ENCODE assay signal across 8 mouse cellular contexts in the genomic region with DNA sequence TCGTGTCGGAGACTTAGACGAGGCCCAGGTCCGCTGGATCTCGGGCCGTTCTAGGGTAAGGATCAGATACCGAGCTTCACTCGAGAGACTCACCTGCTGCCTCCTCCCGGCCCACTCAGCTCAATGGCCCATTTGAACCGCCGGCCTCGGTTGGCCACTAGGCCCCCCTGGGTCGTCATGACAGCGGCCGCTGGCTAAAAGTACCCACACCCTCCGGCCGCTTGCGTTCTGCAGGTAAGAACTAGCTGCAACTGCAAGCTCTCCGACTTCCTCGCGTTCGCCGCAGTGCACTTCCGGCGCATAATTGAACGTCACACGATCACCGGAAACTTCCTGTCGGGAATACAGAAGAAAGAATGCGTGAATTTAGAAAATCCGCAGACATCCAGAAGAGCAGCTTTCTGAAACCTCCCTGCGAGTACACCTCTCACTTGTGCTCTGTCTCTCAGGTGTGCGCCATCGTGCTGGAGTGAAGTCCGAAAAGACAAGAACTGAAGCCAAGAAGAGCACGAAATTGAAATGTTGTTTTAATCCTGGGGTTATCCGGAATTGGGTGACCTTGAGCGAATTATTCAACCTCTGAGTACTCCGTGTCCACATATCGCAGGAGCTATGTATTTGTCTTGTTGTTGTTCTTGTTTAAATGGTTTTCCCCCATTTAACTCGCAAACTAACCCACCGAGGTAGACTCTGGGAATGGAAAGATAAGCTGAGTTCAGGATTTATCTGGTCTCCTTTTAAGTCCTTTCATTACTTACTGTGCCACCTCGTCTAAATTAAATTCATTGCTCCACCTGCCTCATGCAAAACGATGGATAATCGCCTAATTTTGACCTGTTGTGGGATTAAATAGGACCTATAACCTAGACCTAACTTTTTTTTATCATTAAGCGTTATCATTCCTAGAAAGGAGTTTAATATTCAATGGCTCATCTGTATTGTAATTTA. TPM values are rescaled to one million over a fixed set of nuclear protein-coding genes. Genes with fewer than 3 reads are reported as not detected.
DNase-seq lines count a peak whose midpoint lies in the region; ATAC-seq and TF ChIP-seq lines count a peak whose summit lies in the region.

A gene (minus strand): TSS at position 302 of the 948 bp plus-strand sequence.

- peak; percentile 95 for ATAC-seq in CD4-positive, CD25-positive, alpha-beta regulatory T cell, adult 4 months
- peak; percentile 58 for ATAC-seq in heart, embryonic 15.5 days (replicated peaks; ENCODE audit: insufficient number of reproducible peaks, insufficient read depth, low FRiP score, low read depth)
- ATAC-seq in liver, embryonic 14.5 days (ENCODE audit: insufficient read depth) = peak; percentile 86
- peak; percentile 86 for ATAC-seq in neural tube, embryonic 11.5 days (ENCODE audit: insufficient read depth, low FRiP score, low TSS enrichment)
- ATAC-seq in stomach, postnatal 0 days (ENCODE audit: low FRiP score, low TSS enrichment) = peak; percentile 91

- peak within 1 kb of the TSS; percentile 88 for H3K27ac ChIP-seq in forebrain, embryonic 10.5 days
- H3K27ac ChIP-seq in heart, embryonic 15.5 days = peak within 1 kb of the TSS; percentile 84
- peak within 1 kb of the TSS; percentile 76 for H3K27ac ChIP-seq in liver, embryonic 14.5 days
- H3K27ac ChIP-seq in neural tube, embryonic 11.5 days (ENCODE audit: low read depth, low read length) = peak within 1 kb of the TSS; percentile 83
- peak within 1 kb of the TSS; percentile 75 for H3K27ac ChIP-seq in stomach, postnatal 0 days (replicated peaks)

- DNase-seq in c-Kit-negative CD71-positive TER-119-positive erythroid progenitor cells, embryonic 14.5 days (ENCODE audit: low read depth, low spot score) = peak; percentile 74
- peak; percentile 92 for DNase-seq in forebrain, embryonic 10.5 days (ENCODE audit: extremely low spot score, low spot score)
- DNase-seq in kidney, postnatal 25 days = peak; percentile 93 to 95
- peak; percentile 79 to 84 (median 81) for DNase-seq in liver, embryonic 14.5 days (ENCODE audit: low read depth in 3 of 3, low spot score in 3 of 3)
- DNase-seq in neural tube, embryonic 11.5 days (ENCODE audit: low spot score) = peak; percentile 91
- peak; percentile 94 for DNase-seq in stomach, postnatal 0 days (ENCODE audit: low spot score)

- H3K9ac ChIP-seq in heart, embryonic 15.5 days = peak within 1 kb of the TSS; percentile 76
- H3K9ac ChIP-seq in liver, embryonic 14.5 days (replicated peaks) = peak within 1 kb of the TSS; percentile 84
- peak within 1 kb of the TSS; percentile 80 for H3K9ac ChIP-seq in neural tube, embryonic 11.5 days (ENCODE audit: low read length)
- peak within 1 kb of the TSS; percentile 83 for H3K9ac ChIP-seq in stomach, postnatal 0 days (ENCODE audit: low read length)

- WGBS in forebrain, embryonic 10.5 days = 2% methylated on average over 46 of the region's 46 CpGs
- whole genome bisulfite sequencing in heart, embryonic 15.5 days = 1% methylated on average over 46 of the region's 46 CpGs
- WGBS in liver, embryonic 14.5 days (ENCODE audit: insufficient replicate concordance) = 1% methylated on average over 46 of the region's 46 CpGs
- WGBS in neural tube, embryonic 11.5 days = 2% methylated on average over 46 of the region's 46 CpGs
- 1% methylated on average over 46 of the region's 46 CpGs for WGBS in stomach, postnatal 0 days

- peak within 1 kb of the TSS; percentile 88 for H3K4me3 ChIP-seq in forebrain, embryonic 10.5 days
- H3K4me3 ChIP-seq in heart, embryonic 15.5 days = peak within 1 kb of the TSS; percentile 83
- peak within 1 kb of the TSS; percentile 76 to 82 for H3K4me3 ChIP-seq in liver, embryonic 14.5 days (ENCODE audit: insufficient read depth in 1 of 2, low read depth in 2 of 2, low read length in 2 of 2)
- peak within 1 kb of the TSS; percentile 89 for H3K4me3 ChIP-seq in neural tube, embryonic 11.5 days (ENCODE audit: low read depth, low read length)
- peak within 1 kb of the TSS; percentile 72 for H3K4me3 ChIP-seq in stomach, postnatal 0 days (ENCODE audit: low read depth, low read length)

- peak within 1 kb of the TSS; percentile 68 for H3K4me2 ChIP-seq in heart, embryonic 15.5 days
- peak within 1 kb of the TSS; percentile 91 for H3K4me2 ChIP-seq in liver, embryonic 14.5 days (ENCODE audit: low read depth)
- H3K4me2 ChIP-seq in neural tube, embryonic 11.5 days (ENCODE audit: low read depth) = peak within 1 kb of the TSS; percentile 83
- H3K4me2 ChIP-seq in stomach, postnatal 0 days (replicated peaks; ENCODE audit: low read depth) = peak within 1 kb of the TSS; percentile 65

- TF ChIP-seq EP300 in liver, embryonic 14.5 days (IDR thresholded peaks at IDR 0.05; ENCODE audit: low read depth) = no peak
- no peak for TF ChIP-seq EP300 in stomach, postnatal 0 days (optimal IDR thresholded peaks at IDR 0.05)

- H3K9me3 ChIP-seq in forebrain, embryonic 10.5 days = no peaks in the 10 kb centered on the region
- H3K9me3 ChIP-seq in heart, embryonic 15.5 days (replicated peaks) = no peaks in the 10 kb centered on the region
- H3K9me3 ChIP-seq in liver, embryonic 14.5 days (ENCODE audit: control insufficient read depth, low read length) = no peaks in the 10 kb centered on the region
- no peaks in the 10 kb centered on the region for H3K9me3 ChIP-seq in neural tube, embryonic 11.5 days (ENCODE audit: control insufficient read depth, low read length)
- H3K9me3 ChIP-seq in stomach, postnatal 0 days (ENCODE audit: control insufficient read depth, low read length) = no peaks in the 10 kb centered on the region

- peaks cover 26% of the 10 kb centered on the region for H3K36me3 ChIP-seq in forebrain, embryonic 10.5 days (replicated peaks)
- peaks cover 17% of the 10 kb centered on the region for H3K36me3 ChIP-seq in heart, embryonic 15.5 days
- H3K36me3 ChIP-seq in liver, embryonic 14.5 days (replicated peaks; ENCODE audit: control insufficient read depth, insufficient read depth, low read depth) = peaks cover 7% of the 10 kb centered on the region
- 0 out of 2 replicates have a peak, but pooled peaks cover 6% of the 10 kb centered on the region for H3K36me3 ChIP-seq in neural tube, embryonic 11.5 days (ENCODE audit: control insufficient read depth, insufficient read depth, low read length)
- H3K36me3 ChIP-seq in stomach, postnatal 0 days (ENCODE audit: control insufficient read depth, insufficient read depth, low read length) = no peaks in the 10 kb centered on the region; the same call in 1 of the 2 replicates

- peaks cover 19% of the 10 kb centered on the region for H3K4me1 ChIP-seq in forebrain, embryonic 10.5 days
- peaks cover 8% of the 10 kb centered on the region for H3K4me1 ChIP-seq in heart, embryonic 15.5 days (replicated peaks)
- peaks cover 2 to 7% of the 10 kb centered on the region in 2 experiments; a peak in 3 of 4 replicates for H3K4me1 ChIP-seq in liver, embryonic 14.5 days (replicated peaks; ENCODE audit: control insufficient read depth in 2 of 2, insufficient read depth in 2 of 2, low read length in 1 of 2)
- H3K4me1 ChIP-seq in neural tube, embryonic 11.5 days (ENCODE audit: control insufficient read depth, insufficient read depth, low read length) = peaks cover 3% of the 10 kb centered on the region; the same call in 1 of the 2 replicates
- no peaks in the 10 kb centered on the region for H3K4me1 ChIP-seq in stomach, postnatal 0 days (replicated peaks; ENCODE audit: control insufficient read depth, insufficient read depth)

- no peak for TF ChIP-seq CTCF in liver, embryonic 14.5 days (IDR thresholded peaks at IDR 0.05; ENCODE audit: low read depth)
- TF ChIP-seq CTCF in stomach, postnatal 0 days (IDR thresholded peaks at IDR 0.05; ENCODE audit: low read depth) = no peak

- H3K27me3 ChIP-seq in forebrain, embryonic 10.5 days (ENCODE audit: poor library complexity, severe bottlenecking) = no peaks in the 10 kb centered on the region
- no peaks in the 10 kb centered on the region for H3K27me3 ChIP-seq in heart, embryonic 15.5 days
- no peaks in the 10 kb centered on the region for H3K27me3 ChIP-seq in liver, embryonic 14.5 days (ENCODE audit: control insufficient read depth, insufficient read depth, low read length)
- no peaks in the 10 kb centered on the region for H3K27me3 ChIP-seq in neural tube, embryonic 11.5 days (ENCODE audit: control insufficient read depth, insufficient read depth, low read length)
- H3K27me3 ChIP-seq in stomach, postnatal 0 days (ENCODE audit: control insufficient read depth, insufficient read depth, low read length) = no peaks in the 10 kb centered on the region

RNA-seq across cellular contexts. Expression of the gene that starts here (rescaled TPM):
- 10 to 100 TPM; 67.0 to 76.1 TPM for polyA plus RNA-seq in CD4-positive, CD25-positive, alpha-beta regulatory T cell, adult 4 months (2017; shearing (Covaris generic))
- polyA plus RNA-seq in forebrain, embryonic 10.5 days (2016; fragmentation: Nextera tagmentation; extraction: Ambion mirVana) = 113 TPM in 2 replicates
- 92.2 and 97.4 TPM in 2 replicates for polyA plus RNA-seq in heart, embryonic 15.5 days (2015; fragmentation: Nextera tagmentation; extraction: Ambion mirVana)
- polyA plus RNA-seq in liver, embryonic 14.5 days (2012; rRNA removed) = 22.9 and 26.3 TPM in 2 replicates
- 37.4 and 38.1 TPM in 2 replicates for polyA plus RNA-seq in liver, embryonic 14.5 days (2014; fragmentation: Nextera tagmentation; extraction: Ambion mirVana)
- polyA plus RNA-seq in neural tube, embryonic 11.5 days (2014; fragmentation: Nextera tagmentation; extraction: Ambion mirVana) = 122 and 124 TPM in 2 replicates
- 120 and 123 TPM in 2 replicates for polyA plus RNA-seq in stomach, postnatal 0 days (2015; fragmentation: Nextera tagmentation; extraction: Ambion mirVana)

Comparison
In these comparisons a context has a peak if more than half of its experiments do, and no peak if none do; other contexts are left out.
1. Peak in every context shown above with its lines: DNase-seq, ATAC-seq, H3K4me3 ChIP-seq and H3K27ac ChIP-seq.